Mouse (Mus musculus): Measurements from ENCODE around the gene Qtrt2. TPM values are rescaled to one million over a fixed set of nuclear protein-coding genes. Genes with fewer than 3 reads are reported as not detected.

Qtrt2 gene
- total and polyA plus RNA-seq, 3 experiments: 6.0 to 27.5 (median 24.8) TPM

DNA sequence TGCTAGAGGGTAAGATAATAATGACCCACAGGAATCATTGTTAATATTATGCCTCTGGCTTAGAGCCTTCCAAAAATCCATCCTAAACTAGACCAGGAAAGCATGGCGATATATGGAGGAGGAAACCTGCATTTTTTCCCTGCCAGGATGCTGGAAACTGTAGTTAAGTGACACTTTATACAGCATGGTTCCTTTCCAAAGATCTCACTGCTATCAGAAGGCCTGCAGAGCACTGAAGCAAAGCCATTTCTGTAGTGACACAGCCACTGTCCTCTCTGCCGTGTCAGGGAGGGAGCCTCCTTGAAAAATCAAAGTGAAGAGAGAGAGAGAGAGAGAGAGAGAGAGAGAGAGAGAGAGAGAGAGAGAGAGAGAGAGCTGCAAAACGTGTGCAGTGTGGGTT, 4.0 kb downstream of the Qtrt2 start:
- DNase-seq (ENCODE audit: low spot score) (no peak), ATAC-seq (ENCODE audit: extremely low read depth, insufficient number of reproducible peaks, low FRiP score, poor library complexity, severe bottlenecking) (no peak)
- Histone ChIP-seq H3K36me3 (replicated peaks) (peaks cover 33% of the 10 kb centered on the region), H3K4me3 (ENCODE audit: low read depth, low read length) (no peak overlapping the region), H3K9me3 (replicated peaks) (no peaks in the 10 kb centered on the region), H3K27me3 (ENCODE audit: insufficient read depth, low read length) (no peaks in the 10 kb centered on the region), H3K4me1 (ENCODE audit: insufficient read depth, low read depth, low read length) (no peaks in the 10 kb centered on the region)
- TF ChIP-seq GATA1 (IDR thresholded peaks at IDR 0.05; ENCODE audit: borderline replicate concordance, low read length) (no peak), POLR2AphosphoS5 (IDR thresholded peaks at IDR 0.05; ENCODE audit: insufficient replicate concordance, low read depth, low read length) (no peak), CTCF (IDR thresholded peaks at IDR 0.05; ENCODE audit: low read depth, low read length) (no peak), TAL1 (conservative IDR thresholded peaks at IDR 0.05; ENCODE audit: low read depth, low read length) (no peak), GATA2 (IDR thresholded peaks at IDR 0.05; ENCODE audit: borderline replicate concordance, low read depth, low read length) (no peak)

DNA sequence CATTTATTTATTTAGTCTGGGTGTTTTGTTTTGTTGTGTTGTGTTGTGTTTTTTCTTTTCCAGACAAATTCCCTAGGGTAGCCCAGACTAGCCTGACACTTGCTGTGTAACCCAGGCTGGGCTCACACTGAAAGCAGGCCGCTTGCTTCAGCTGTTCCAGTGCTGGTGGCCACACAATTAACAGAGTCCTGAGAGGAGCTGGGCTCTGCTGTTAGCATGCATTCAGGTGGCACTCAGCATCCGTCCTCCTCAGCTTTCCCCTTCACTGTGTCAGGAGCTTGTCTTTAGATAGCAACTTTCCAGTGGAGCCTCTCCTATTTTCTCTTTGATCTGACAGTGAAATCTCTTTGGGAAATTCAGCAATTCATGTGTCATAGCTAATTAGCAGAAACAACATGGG, 4.6 kb downstream of the Qtrt2 start:
- Histone ChIP-seq H3K4me3 (ENCODE audit: low read depth, low read length) (no peak overlapping the region), H3K36me3 (replicated peaks) (peaks cover 32% of the 10 kb centered on the region), H3K9me3 (replicated peaks) (no peaks in the 10 kb centered on the region), H3K27me3 (ENCODE audit: insufficient read depth, low read length) (no peaks in the 10 kb centered on the region), H3K4me1 (ENCODE audit: insufficient read depth, low read depth, low read length) (no peaks in the 10 kb centered on the region)
- no peak for TF ChIP-seq POLR2AphosphoS5 (IDR thresholded peaks at IDR 0.05; ENCODE audit: insufficient replicate concordance, low read depth, low read length)
- TF ChIP-seq GATA1 (IDR thresholded peaks at IDR 0.05; ENCODE audit: borderline replicate concordance, low read length): no peak
- no peak for TF ChIP-seq GATA2 (IDR thresholded peaks at IDR 0.05; ENCODE audit: borderline replicate concordance, low read depth, low read length)
- no peak for TF ChIP-seq TAL1 (conservative IDR thresholded peaks at IDR 0.05; ENCODE audit: low read depth, low read length)
- no peak for TF ChIP-seq CTCF (IDR thresholded peaks at IDR 0.05; ENCODE audit: low read depth, low read length)
- no peak for DNase-seq (ENCODE audit: low spot score)
- no peak for ATAC-seq (ENCODE audit: extremely low read depth, insufficient number of reproducible peaks, low FRiP score, poor library complexity, severe bottlenecking)

DNA sequence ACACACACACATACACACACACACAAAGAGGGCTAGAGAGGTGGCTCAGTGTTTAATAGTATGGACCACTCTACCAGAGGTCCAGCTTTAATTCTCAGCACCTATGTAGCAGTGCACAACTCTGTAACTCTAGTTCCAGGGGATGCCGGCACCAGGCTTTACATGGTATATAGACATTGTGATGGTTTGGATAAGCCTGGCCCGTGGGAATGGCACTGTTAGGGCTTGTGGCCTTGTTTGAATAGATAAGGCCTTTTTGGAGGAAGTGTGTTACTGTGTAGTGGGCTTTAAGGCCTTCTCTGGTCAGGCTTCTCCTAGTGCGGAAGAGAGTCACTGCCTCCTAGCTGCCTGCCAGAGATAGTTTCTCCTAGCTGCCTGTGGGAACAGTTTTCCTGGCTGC, 7.7 kb downstream of the Qtrt2 start:
- H3K27me3 ChIP-seq (ENCODE audit: insufficient read depth, low read length): no peaks in the 10 kb centered on the region
- no peak overlapping the region for H3K4me3 ChIP-seq (ENCODE audit: low read depth, low read length)
- no peak for ATAC-seq (ENCODE audit: extremely low read depth, insufficient number of reproducible peaks, low FRiP score, poor library complexity, severe bottlenecking)
- peaks cover 27% of the 10 kb centered on the region for H3K36me3 ChIP-seq (replicated peaks)
- no peak for DNase-seq (ENCODE audit: low spot score)
- H3K4me1 ChIP-seq (ENCODE audit: insufficient read depth, low read depth, low read length): no peaks in the 10 kb centered on the region
- no peak for TF ChIP-seq GATA1 (IDR thresholded peaks at IDR 0.05; ENCODE audit: borderline replicate concordance, low read length)
- TF ChIP-seq CTCF (IDR thresholded peaks at IDR 0.05; ENCODE audit: low read depth, low read length): no peak
- TF ChIP-seq TAL1 (conservative IDR thresholded peaks at IDR 0.05; ENCODE audit: low read depth, low read length): no peak
- no peak for TF ChIP-seq POLR2AphosphoS5 (IDR thresholded peaks at IDR 0.05; ENCODE audit: insufficient replicate concordance, low read depth, low read length)
- no peak for TF ChIP-seq GATA2 (IDR thresholded peaks at IDR 0.05; ENCODE audit: borderline replicate concordance, low read depth, low read length)
- no peaks in the 10 kb centered on the region for H3K9me3 ChIP-seq (replicated peaks)

DNA sequence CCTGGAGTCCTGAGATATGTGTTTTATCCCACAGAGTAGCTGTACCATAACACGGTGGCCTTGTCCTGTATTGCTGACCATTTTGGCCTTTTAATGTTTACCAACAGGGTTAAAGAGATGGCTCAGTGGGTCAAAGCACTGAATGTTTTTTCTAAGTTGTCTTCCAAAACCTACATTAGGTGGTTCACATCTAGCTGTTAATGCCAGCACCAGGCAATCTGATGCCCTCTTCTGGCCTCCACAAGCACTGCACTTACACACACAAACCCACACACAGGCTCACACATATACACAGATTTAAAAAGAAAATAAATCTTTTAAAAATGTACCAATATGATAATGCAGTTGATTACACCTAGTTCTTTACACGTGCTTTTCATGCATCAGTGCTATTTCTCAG, 17.7 kb downstream of the Qtrt2 start:
- Histone ChIP-seq H3K4me1 (ENCODE audit: insufficient read depth, low read depth, low read length) (no peaks in the 10 kb centered on the region), H3K36me3 (replicated peaks) (peaks cover 48% of the 10 kb centered on the region), H3K27me3 (ENCODE audit: insufficient read depth, low read length) (no peaks in the 10 kb centered on the region), H3K4me3 (ENCODE audit: low read depth, low read length) (no peak overlapping the region), H3K9me3 (replicated peaks) (no peaks in the 10 kb centered on the region)
- TF ChIP-seq GATA2 (IDR thresholded peaks at IDR 0.05; ENCODE audit: borderline replicate concordance, low read depth, low read length): no peak
- TF ChIP-seq CTCF (IDR thresholded peaks at IDR 0.05; ENCODE audit: low read depth, low read length): peak; percentile 29; the same call in 1 of the 2 replicates
- peak; percentile 45; the same call in 1 of the 2 replicates for ATAC-seq (ENCODE audit: extremely low read depth, insufficient number of reproducible peaks, low FRiP score, poor library complexity, severe bottlenecking)
- no peak for DNase-seq (ENCODE audit: low spot score)

DNA sequence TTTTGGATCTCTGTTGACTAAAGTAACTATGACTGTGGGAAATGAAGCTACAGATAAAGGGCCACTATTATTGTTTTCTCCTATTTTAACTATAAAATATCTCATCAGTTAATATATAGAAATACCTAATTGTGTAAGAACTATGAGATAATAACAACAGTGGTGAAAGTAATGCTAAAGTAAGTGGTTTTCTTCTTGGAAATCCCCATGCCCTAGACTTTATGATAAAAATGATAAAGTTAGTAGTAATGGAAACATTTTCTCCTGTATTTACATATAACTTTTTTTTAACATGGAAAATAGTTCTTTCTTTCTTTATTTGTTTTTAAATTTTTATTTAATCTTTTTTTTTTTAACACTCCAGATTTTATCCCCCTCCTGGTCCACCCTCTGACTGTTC, 26.0 kb downstream of the Qtrt2 start:
- H3K4me3 ChIP-seq (ENCODE audit: low read depth, low read length): no peak overlapping the region
- TF ChIP-seq TAL1 (conservative IDR thresholded peaks at IDR 0.05; ENCODE audit: low read depth, low read length) (no peak), GATA1 (IDR thresholded peaks at IDR 0.05; ENCODE audit: borderline replicate concordance, low read length) (no peak), CTCF (IDR thresholded peaks at IDR 0.05; ENCODE audit: low read depth, low read length) (no peak), POLR2AphosphoS5 (IDR thresholded peaks at IDR 0.05; ENCODE audit: insufficient replicate concordance, low read depth, low read length) (no peak), GATA2 (IDR thresholded peaks at IDR 0.05; ENCODE audit: borderline replicate concordance, low read depth, low read length) (no peak)
- ATAC-seq (ENCODE audit: extremely low read depth, insufficient number of reproducible peaks, low FRiP score, poor library complexity, severe bottlenecking) (no peak), DNase-seq (ENCODE audit: low spot score) (no peak)
- H3K9me3 ChIP-seq (replicated peaks): no peaks in the 10 kb centered on the region
- no peaks in the 10 kb centered on the region for H3K27me3 ChIP-seq (ENCODE audit: insufficient read depth, low read length)
- peaks cover 7% of the 10 kb centered on the region for H3K4me1 ChIP-seq (ENCODE audit: insufficient read depth, low read depth, low read length)
- peaks cover 27% of the 10 kb centered on the region for H3K36me3 ChIP-seq (replicated peaks)

DNA sequence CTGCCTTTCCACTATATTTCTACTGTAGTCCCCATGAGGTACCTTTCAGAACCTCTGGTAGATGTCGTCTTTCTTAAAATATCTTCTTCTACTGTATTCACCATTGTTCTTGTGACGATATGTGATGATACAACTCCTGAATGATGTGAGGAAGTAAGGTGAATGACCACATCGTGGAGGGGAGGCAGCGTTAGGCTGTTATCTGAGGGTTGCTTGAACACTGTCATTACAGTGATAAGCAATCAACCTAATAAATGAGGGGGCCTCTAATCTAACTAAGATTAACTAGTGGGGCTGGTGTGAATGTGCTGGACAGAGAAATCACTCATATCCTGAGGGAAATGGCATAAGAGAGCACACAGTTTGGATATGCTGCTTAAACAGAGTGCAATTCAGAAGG, 26.5 kb downstream of the Qtrt2 start:
- ATAC-seq (ENCODE audit: extremely low read depth, insufficient number of reproducible peaks, low FRiP score, poor library complexity, severe bottlenecking): peak; percentile 63
- H3K36me3 ChIP-seq (replicated peaks): peaks cover 26% of the 10 kb centered on the region
- no peak overlapping the region for H3K4me3 ChIP-seq (ENCODE audit: low read depth, low read length)
- no peak for DNase-seq (ENCODE audit: low spot score)
- TF ChIP-seq POLR2AphosphoS5 (IDR thresholded peaks at IDR 0.05; ENCODE audit: insufficient replicate concordance, low read depth, low read length) (no peak), CTCF (IDR thresholded peaks at IDR 0.05; ENCODE audit: low read depth, low read length) (no peak), GATA1 (IDR thresholded peaks at IDR 0.05; ENCODE audit: borderline replicate concordance, low read length) (no peak), TAL1 (conservative IDR thresholded peaks at IDR 0.05; ENCODE audit: low read depth, low read length) (no peak), GATA2 (IDR thresholded peaks at IDR 0.05; ENCODE audit: borderline replicate concordance, low read depth, low read length) (no peak)
- no peaks in the 10 kb centered on the region for H3K9me3 ChIP-seq (replicated peaks)
- H3K4me1 ChIP-seq (ENCODE audit: insufficient read depth, low read depth, low read length): peaks cover 7% of the 10 kb centered on the region
- no peaks in the 10 kb centered on the region for H3K27me3 ChIP-seq (ENCODE audit: insufficient read depth, low read length)

DNA sequence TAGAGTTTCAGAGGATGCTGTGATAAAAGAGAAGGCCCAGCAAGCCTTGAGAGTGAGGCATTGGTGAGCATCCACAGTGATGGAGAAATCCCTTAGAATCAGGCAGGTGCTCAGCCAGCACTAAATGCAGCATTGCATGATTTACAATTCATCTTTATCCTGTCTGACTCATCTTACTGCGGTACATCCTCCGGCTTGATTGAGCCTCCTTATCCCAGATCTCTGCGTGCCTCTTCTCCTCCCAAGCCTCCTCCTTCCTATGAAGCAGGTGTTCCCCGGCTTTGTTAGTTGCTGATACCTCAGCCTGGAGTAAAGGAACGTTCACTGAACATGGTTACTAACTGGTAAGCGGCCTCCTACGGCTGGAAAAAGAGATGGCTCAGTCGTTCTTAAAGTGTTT, 32.1 kb downstream of the Qtrt2 start:
- DNase-seq (ENCODE audit: low spot score) (no peak), ATAC-seq (ENCODE audit: extremely low read depth, insufficient number of reproducible peaks, low FRiP score, poor library complexity, severe bottlenecking) (no peak)
- H3K4me1 ChIP-seq (ENCODE audit: insufficient read depth, low read depth, low read length): peaks cover 8% of the 10 kb centered on the region
- no peaks in the 10 kb centered on the region for H3K9me3 ChIP-seq (replicated peaks)
- TF ChIP-seq TAL1 (conservative IDR thresholded peaks at IDR 0.05; ENCODE audit: low read depth, low read length): no peak
- TF ChIP-seq GATA1 (IDR thresholded peaks at IDR 0.05; ENCODE audit: borderline replicate concordance, low read length): no peak
- TF ChIP-seq GATA2 (IDR thresholded peaks at IDR 0.05; ENCODE audit: borderline replicate concordance, low read depth, low read length): no peak
- TF ChIP-seq CTCF (IDR thresholded peaks at IDR 0.05; ENCODE audit: low read depth, low read length): no peak
- TF ChIP-seq POLR2AphosphoS5 (IDR thresholded peaks at IDR 0.05; ENCODE audit: insufficient replicate concordance, low read depth, low read length): no peak
- H3K4me3 ChIP-seq (ENCODE audit: low read depth, low read length): no peak overlapping the region
- H3K27me3 ChIP-seq (ENCODE audit: insufficient read depth, low read length): no peaks in the 10 kb centered on the region
- H3K36me3 ChIP-seq (replicated peaks): peaks cover 33% of the 10 kb centered on the region

All from G1E (cell line).